Mouse (Mus musculus) erythroblast, adult 5-6 weeks (primary cell): ENCODE results near the gene Gltpd2. TPM values are rescaled to one million over a fixed set of nuclear protein-coding genes. Genes with fewer than 3 reads are reported as not detected.

Source experiments
- ATAC-seq: replicated peaks from 2 replicates; pipeline ENCODE4 v1.8.0; 2016; ENCODE audit warnings: moderate number of reproducible peaks, mild to moderate bottlenecking, moderate TSS enrichment, inconsistent platforms; ENCODE audit not compliant: poor library complexity, low FRiP score, severe bottlenecking
- total RNA-seq, 2 experiments: library from RNA; stranded (forward) in 1 of 2; stranded (reverse) in 1 of 2; fragments of 150-400 nt in 1 of 2; fragments of 200-764, 138-1000 nt in 1 of 2; gene quantifications; 2 replicates each; pipeline versions ENCODE4 v1.2.3 to v1.2.4; 2015 to 2017; ENCODE audit warnings: low replicate concordance in 2 of 2

Gene Gltpd2
- total RNA-seq, 2 experiments from 2014 or later: not detected

- peak; percentile 69 for ATAC-seq
These were observed 43.4 kb downstream of the Gltpd2 start, which contains the start of gene Mink1 for GRCm38 (mm10) chr11:70562287-70562994. Gene Mink1, plus strand, starts transcription at chr11:70562881.

- 0 out of 2 replicates have a peak, but pooled peaks have one; percentile 34 for ATAC-seq
These were observed 44.0 kb downstream of the Gltpd2 start for GRCm38 (mm10) chr11:70562995-70563469.

GRCm38 (mm10) chr11:70563470-70564275, 44.7 kb downstream of the Gltpd2 start:
- ATAC-seq: no peak

DNA sequence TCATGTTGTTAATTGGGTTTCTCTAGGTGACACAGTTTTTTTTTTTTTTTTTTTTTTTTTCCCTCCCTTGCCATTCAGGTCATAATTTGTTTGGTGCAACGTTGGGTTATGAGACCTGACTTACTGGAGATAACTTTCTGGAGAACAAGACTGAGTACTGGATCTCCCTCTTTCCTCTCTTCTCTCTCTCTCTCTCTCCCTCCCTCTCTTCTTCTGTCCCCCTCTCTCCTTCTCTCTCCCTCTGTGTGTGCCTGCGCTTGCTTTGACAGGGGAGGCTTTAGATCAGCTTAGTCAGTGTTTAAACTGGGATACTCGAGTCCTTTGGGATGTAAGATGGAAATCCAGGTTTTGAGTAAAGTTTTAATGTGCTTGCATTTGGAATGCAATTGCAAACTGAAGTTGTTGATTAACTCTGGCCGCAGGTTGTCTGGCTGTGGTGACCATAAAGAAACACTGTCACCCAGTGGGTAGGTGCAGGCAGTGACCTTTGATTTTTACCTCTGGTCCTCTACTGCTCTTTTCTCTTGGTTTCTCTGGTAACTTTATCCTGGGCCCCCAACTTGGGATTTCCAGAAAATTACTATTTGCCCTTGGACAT, 45.4 kb downstream of the Gltpd2 start:
- no peak for ATAC-seq

DNA sequence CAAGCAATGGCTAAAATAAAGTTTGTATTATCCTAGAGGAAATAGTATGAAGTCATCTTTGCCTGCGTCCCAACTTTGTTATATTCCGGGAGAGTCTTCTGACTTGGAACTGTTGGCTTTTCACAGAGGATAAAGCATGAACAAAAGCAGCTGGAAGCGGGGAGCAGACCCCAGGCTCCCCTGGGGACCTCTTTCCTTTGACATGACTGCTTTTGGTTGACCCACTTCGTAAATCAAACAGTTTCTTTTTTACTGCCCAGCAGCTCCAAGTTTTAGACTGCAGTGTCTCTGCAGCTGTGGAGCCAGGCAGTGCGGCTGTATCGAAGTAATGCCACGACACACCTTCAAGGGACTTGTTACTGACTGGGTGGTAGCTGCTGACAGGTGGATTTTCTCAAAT, 47.6 kb downstream of the Gltpd2 start:
- ATAC-seq: no peak

Other genes starting within 250 kb of the Gltpd2 start
- gene Alox12e, start 196.6 kb upstream of the Gltpd2 start, total RNA-seq (2015; ENCODE audit: low replicate concordance): 0.96 and 2.5 TPM in 2 replicates
- gene Alox12e, start 196.6 kb upstream of the Gltpd2 start, total RNA-seq (2017; ENCODE audit: low replicate concordance): 0.42 TPM in 1 of 2 replicates, not detected in the other
- 14.4 and 37.1 TPM in 2 replicates for gene Alox15, start 167.2 kb upstream of the Gltpd2 start, total RNA-seq (2015; ENCODE audit: low replicate concordance)
- 5.7 and 26.6 TPM in 2 replicates for gene Alox15, start 167.2 kb upstream of the Gltpd2 start, total RNA-seq (2017; ENCODE audit: low replicate concordance)
- 1.7 and 9.4 TPM in 2 replicates for gene Pelp1, start 109.2 kb upstream of the Gltpd2 start, total RNA-seq (2015; ENCODE audit: low replicate concordance)
- gene Pelp1, start 109.2 kb upstream of the Gltpd2 start, total RNA-seq (2017; ENCODE audit: low replicate concordance): 1.1 and 3.6 TPM in 2 replicates
- 37.4 and 64.9 TPM in 2 replicates for gene Arrb2, start 86.6 kb upstream of the Gltpd2 start, total RNA-seq (2015; ENCODE audit: low replicate concordance)
- 37.1 and 38.1 TPM in 2 replicates for gene Arrb2, start 86.6 kb upstream of the Gltpd2 start, total RNA-seq (2017; ENCODE audit: low replicate concordance)
- gene Med11, start 67.3 kb upstream of the Gltpd2 start, total RNA-seq (2015; ENCODE audit: low replicate concordance): 11.5 and 20.5 TPM in 2 replicates
- 5.4 and 6.2 TPM in 2 replicates for gene Med11, start 67.3 kb upstream of the Gltpd2 start, total RNA-seq (2017; ENCODE audit: low replicate concordance)
- gene Zmynd15, start 59.8 kb upstream of the Gltpd2 start, total RNA-seq (2015; ENCODE audit: low replicate concordance): not detected in 2 replicates
- not detected in 2 replicates for gene Zmynd15, start 59.8 kb upstream of the Gltpd2 start, total RNA-seq (2017; ENCODE audit: low replicate concordance)
- gene Cxcl16, start 59.2 kb upstream of the Gltpd2 start, total RNA-seq (2015; ENCODE audit: low replicate concordance): not detected in 2 replicates
- gene Cxcl16, start 59.2 kb upstream of the Gltpd2 start, total RNA-seq (2017; ENCODE audit: low replicate concordance): not detected in 2 replicates
- not detected in 2 replicates for gene Tm4sf5, start 14.0 kb upstream of the Gltpd2 start, total RNA-seq (2015; ENCODE audit: low replicate concordance)
- not detected in 2 replicates for gene Tm4sf5, start 14.0 kb upstream of the Gltpd2 start, total RNA-seq (2017; ENCODE audit: low replicate concordance)
- not detected in 2 replicates for gene Vmo1, start 4.6 kb upstream of the Gltpd2 start, total RNA-seq (2015; ENCODE audit: low replicate concordance)
- gene Vmo1, start 4.6 kb upstream of the Gltpd2 start, total RNA-seq (2017; ENCODE audit: low replicate concordance): not detected in 2 replicates
- gene Psmb6, start 6.2 kb downstream of the Gltpd2 start, total RNA-seq (2015; ENCODE audit: low replicate concordance): 33.4 and 43.5 TPM in 2 replicates
- 55.5 and 62.5 TPM in 2 replicates for gene Psmb6, start 6.2 kb downstream of the Gltpd2 start, total RNA-seq (2017; ENCODE audit: low replicate concordance)
- not detected in 2 replicates for gene Gm40193, start 13.7 kb downstream of the Gltpd2 start, total RNA-seq (2015; ENCODE audit: low replicate concordance)
- gene Gm40193, start 13.7 kb downstream of the Gltpd2 start, total RNA-seq (2017; ENCODE audit: low replicate concordance): not detected in 2 replicates
- gene Pld2, start 20.9 kb downstream of the Gltpd2 start, total RNA-seq (2015; ENCODE audit: low replicate concordance): 0.42 TPM in 1 of 2 replicates, not detected in the other
- not detected in 2 replicates for gene Pld2, start 20.9 kb downstream of the Gltpd2 start, total RNA-seq (2017; ENCODE audit: low replicate concordance)
- 3.6 and 6.0 TPM in 2 replicates for gene Mink1, start 43.7 kb downstream of the Gltpd2 start, total RNA-seq (2015; ENCODE audit: low replicate concordance)
- 0.98 and 1.3 TPM in 2 replicates for gene Mink1, start 43.7 kb downstream of the Gltpd2 start, total RNA-seq (2017; ENCODE audit: low replicate concordance)
- gene 4930544D05Rik, start 96.7 kb downstream of the Gltpd2 start, total RNA-seq (2015; ENCODE audit: low replicate concordance): not detected in 2 replicates
- not detected in 2 replicates for gene 4930544D05Rik, start 96.7 kb downstream of the Gltpd2 start, total RNA-seq (2017; ENCODE audit: low replicate concordance)
- gene Chrne, start 100.0 kb downstream of the Gltpd2 start, total RNA-seq (2015; ENCODE audit: low replicate concordance): not detected in 2 replicates
- not detected in 2 replicates for gene Chrne, start 100.0 kb downstream of the Gltpd2 start, total RNA-seq (2017; ENCODE audit: low replicate concordance)
- 0.84 TPM in 1 of 2 replicates, not detected in the other for gene Gp1ba, start 119.9 kb downstream of the Gltpd2 start, total RNA-seq (2015; ENCODE audit: low replicate concordance)
- 0.42 TPM in 1 of 2 replicates, not detected in the other for gene Gp1ba, start 119.9 kb downstream of the Gltpd2 start, total RNA-seq (2017; ENCODE audit: low replicate concordance)
- 146 and 222 TPM in 2 replicates for gene Rnf167, start 128.0 kb downstream of the Gltpd2 start, total RNA-seq (2015; ENCODE audit: low replicate concordance)
- gene Rnf167, start 128.0 kb downstream of the Gltpd2 start, total RNA-seq (2017; ENCODE audit: low replicate concordance): 217 and 308 TPM in 2 replicates
- gene Slc25a11, start 128.3 kb downstream of the Gltpd2 start, total RNA-seq (2015; ENCODE audit: low replicate concordance): 17.1 and 20.1 TPM in 2 replicates
- gene Slc25a11, start 128.3 kb downstream of the Gltpd2 start, total RNA-seq (2017; ENCODE audit: low replicate concordance): 16.2 and 16.6 TPM in 2 replicates
- gene Pfn1, start 135.4 kb downstream of the Gltpd2 start, total RNA-seq (2015; ENCODE audit: low replicate concordance): 414 and 492 TPM in 2 replicates
- 125 and 193 TPM in 2 replicates for gene Pfn1, start 135.4 kb downstream of the Gltpd2 start, total RNA-seq (2017; ENCODE audit: low replicate concordance)
- 1.5 and 2.9 TPM in 2 replicates for gene Eno3, start 138.0 kb downstream of the Gltpd2 start, total RNA-seq (2015; ENCODE audit: low replicate concordance)
- 3.3 and 6.0 TPM in 2 replicates for gene Eno3, start 138.0 kb downstream of the Gltpd2 start, total RNA-seq (2017; ENCODE audit: low replicate concordance)
- 10.6 and 31.3 TPM in 2 replicates for gene Spag7, start 150.2 kb downstream of the Gltpd2 start, total RNA-seq (2015; ENCODE audit: low replicate concordance)
- gene Spag7, start 150.2 kb downstream of the Gltpd2 start, total RNA-seq (2017; ENCODE audit: low replicate concordance): 21.4 and 25.6 TPM in 2 replicates
- 2.9 and 5.4 TPM in 2 replicates for gene Camta2, start 168.9 kb downstream of the Gltpd2 start, total RNA-seq (2015; ENCODE audit: low replicate concordance)
- 0.77 and 1.5 TPM in 2 replicates for gene Camta2, start 168.9 kb downstream of the Gltpd2 start, total RNA-seq (2017; ENCODE audit: low replicate concordance)
- not detected in 2 replicates for gene Inca1, start 181.0 kb downstream of the Gltpd2 start, total RNA-seq (2015; ENCODE audit: low replicate concordance)
- not detected in 2 replicates for gene Inca1, start 181.0 kb downstream of the Gltpd2 start, total RNA-seq (2017; ENCODE audit: low replicate concordance)
- 0.58 and 1.3 TPM in 2 replicates for gene Kif1c, start 181.4 kb downstream of the Gltpd2 start, total RNA-seq (2015; ENCODE audit: low replicate concordance)
- gene Kif1c, start 181.4 kb downstream of the Gltpd2 start, total RNA-seq (2017; ENCODE audit: low replicate concordance): 2.4 and 2.8 TPM in 2 replicates
- 5.0 TPM in 1 of 2 replicates, not detected in the other for gene Zfp3, start 245.0 kb downstream of the Gltpd2 start, total RNA-seq (2015; ENCODE audit: low replicate concordance)
- gene Zfp3, start 245.0 kb downstream of the Gltpd2 start, total RNA-seq (2017; ENCODE audit: low replicate concordance): not detected in 2 replicates